Mouse (Mus musculus): ENCODE data around the gene Il1rl2. TPM values are rescaled to one million over a fixed set of nuclear protein-coding genes. Genes with fewer than 3 reads are reported as not detected.
A peak's percentile ranks its signal among the peaks of the same experiment; 100 is the strongest.

Il1rl2 gene
- polyA plus RNA-seq, 2 experiments from 2014 or later = 1.4 to 2.0 TPM

- ATAC-seq = peak; percentile 53
Observed at GRCm38 (mm10) chr1:40380111-40380510, 55.7 kb downstream of the Il1rl2 start.

GRCm38 (mm10) chr1:40380990-40381389, 56.6 kb downstream of the Il1rl2 start:
- peak; percentile 65 for ATAC-seq

- ATAC-seq = peak; percentile 30
Observed at GRCm38 (mm10) chr1:40382841-40383240, 58.4 kb downstream of the Il1rl2 start.

DNA sequence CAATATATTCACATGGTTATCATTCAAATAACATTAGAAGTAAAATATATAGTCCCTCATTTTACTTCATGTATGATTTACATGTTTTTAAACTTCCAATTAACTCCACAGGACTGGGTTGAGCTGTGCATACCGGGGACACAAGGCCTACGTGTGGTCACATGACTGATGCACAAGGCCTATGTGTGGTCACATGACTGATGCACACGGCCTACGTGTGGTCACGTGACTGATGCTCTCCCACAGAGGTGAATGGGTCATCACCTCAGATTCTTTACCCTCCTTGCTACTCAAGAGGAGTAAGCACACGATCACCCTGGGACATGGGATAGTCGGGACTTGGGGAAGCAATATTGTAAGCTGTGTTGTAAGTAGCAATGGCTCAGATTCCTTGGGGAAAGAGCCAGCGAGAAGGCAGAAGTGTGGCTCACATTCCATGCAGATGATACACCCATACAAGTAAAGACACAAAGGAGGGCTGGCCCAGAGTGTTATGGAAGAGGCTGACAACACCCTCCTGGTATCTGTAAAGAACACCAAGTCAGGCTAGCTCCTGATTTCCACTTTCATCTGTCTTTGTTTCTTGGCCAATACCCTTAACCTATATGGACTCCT, 60.6 kb downstream of the Il1rl2 start:
- no peak for ATAC-seq

- no peak for ATAC-seq
Observed at GRCm38 (mm10) chr1:40391374-40391773, 67.0 kb downstream of the Il1rl2 start.

- ATAC-seq = no peak
Observed at GRCm38 (mm10) chr1:40392535-40392934, 68.1 kb downstream of the Il1rl2 start.

DNA sequence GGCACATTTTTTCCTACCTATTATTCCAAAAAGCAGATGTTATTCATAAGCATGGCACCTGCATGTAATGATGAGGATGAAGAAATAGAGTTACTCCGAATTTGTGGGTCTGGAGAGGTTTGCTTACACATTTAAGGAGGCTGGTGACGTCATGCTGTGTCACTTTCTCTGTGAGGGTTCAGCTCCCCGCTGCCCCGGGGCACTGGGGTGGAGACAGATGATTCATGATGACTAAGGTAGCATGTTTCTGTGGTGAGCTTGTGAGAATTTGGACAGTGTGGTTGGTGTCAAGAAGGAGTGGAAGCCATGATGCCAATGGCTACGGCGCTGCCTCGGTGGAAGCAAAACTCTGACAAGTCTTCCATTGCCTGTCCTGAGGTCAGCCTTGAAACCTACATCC, 68.8 kb downstream of the Il1rl2 start:
- no peak for ATAC-seq

GRCm38 (mm10) chr1:40399639-40400038, 75.2 kb downstream of the Il1rl2 start:
- peak; percentile 64 for ATAC-seq

GRCm38 (mm10) chr1:40404682-40405081, 80.3 kb downstream of the Il1rl2 start:
- no peak for ATAC-seq

DNA sequence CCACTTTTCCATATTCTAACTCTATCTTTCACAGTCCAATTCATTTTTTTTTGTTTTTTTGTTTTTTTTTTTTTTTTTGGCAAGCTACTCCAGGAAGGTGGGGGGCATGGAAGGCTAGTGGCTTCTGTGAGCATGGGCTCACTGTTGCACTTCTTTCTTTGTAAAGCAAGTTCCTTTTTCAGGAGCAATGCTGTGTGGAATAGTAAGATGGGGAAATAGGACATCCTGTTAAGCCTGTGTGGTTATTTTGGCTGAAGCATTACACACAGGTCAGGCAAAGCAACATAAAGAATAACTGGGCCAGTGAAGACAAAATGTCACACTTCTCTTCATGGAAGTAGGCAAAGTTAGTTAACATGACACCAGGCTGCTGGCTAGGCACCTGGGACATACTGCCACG, 85.5 kb downstream of the Il1rl2 start:
- no peak for ATAC-seq

DNA sequence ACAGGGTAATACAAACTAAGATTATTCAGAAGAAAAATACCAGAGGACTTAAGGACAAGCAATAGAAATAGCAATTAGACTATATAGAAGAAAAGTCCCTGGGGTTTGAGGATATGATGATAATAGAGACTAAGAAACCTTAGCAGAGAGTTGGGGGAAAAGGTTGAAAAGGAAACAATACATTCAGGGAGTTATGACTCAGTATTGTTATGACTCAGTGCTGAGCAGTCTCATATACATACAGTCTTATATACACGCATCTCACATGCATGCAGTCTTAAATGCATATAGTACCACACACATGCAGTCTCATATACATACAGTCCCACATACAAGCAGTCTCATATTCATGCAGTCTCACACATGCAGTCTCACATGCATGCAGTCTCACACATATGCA, 88.6 kb downstream of the Il1rl2 start:
- peak; percentile 67 for ATAC-seq

GRCm38 (mm10) chr1:40414276-40414675, 89.9 kb downstream of the Il1rl2 start:
- ATAC-seq = no peak

- ATAC-seq = no peak
Observed at GRCm38 (mm10) chr1:40414863-40415656, 90.7 kb downstream of the Il1rl2 start.

DNA sequence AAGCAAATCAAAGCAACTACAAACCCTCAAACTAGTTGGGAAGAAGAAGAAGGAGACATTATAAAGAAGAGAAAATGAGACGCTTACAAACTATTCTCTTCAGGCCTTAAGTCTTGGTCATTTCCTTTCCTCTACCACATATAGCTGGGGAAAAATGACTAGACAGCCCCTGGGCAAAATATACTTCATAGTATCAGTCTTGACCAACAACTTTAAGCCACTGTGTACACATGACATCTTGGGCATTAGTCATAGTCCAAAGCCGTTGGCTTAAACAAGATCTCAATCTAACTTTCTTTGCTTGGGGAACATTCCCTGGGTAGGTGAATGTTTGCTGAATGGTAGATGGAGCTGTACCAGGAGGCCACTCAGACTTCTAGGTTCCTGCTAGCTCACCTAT, 92.6 kb downstream of the Il1rl2 start:
- no peak for ATAC-seq

Other genes with a start within 250 kb of the Il1rl2 start
- not detected for gene Il1r1, start 99.5 kb upstream of the Il1rl2 start, polyA plus RNA-seq (2017; shearing (Covaris generic))
- gene Il1rl1, start 105.0 kb downstream of the Il1rl2 start, polyA plus RNA-seq (2017; shearing (Covaris generic)) = 10 to 100 TPM in 1 of 2 experiments, 1 to 10 TPM in 1; 9.2 to 11.5 TPM
- 10 to 100 TPM; 45.0 to 45.8 TPM for gene Il18r1, start 140.9 kb downstream of the Il1rl2 start, polyA plus RNA-seq (2017; shearing (Covaris generic))
- 10 to 100 TPM in 1 of 2 experiments, 1 to 10 TPM in 1; 8.9 to 18.3 TPM for gene Il18rap, start 190.8 kb downstream of the Il1rl2 start, polyA plus RNA-seq (2017; shearing (Covaris generic))